Mouse (Mus musculus): ENCODE results near the gene Hhipl2. TPM values are rescaled to one million over a fixed set of nuclear protein-coding genes. Genes with fewer than 3 reads are reported as not detected.

Gene Hhipl2
- not detected for polyA plus RNA-seq (2017; shearing (Covaris generic))

DNA sequence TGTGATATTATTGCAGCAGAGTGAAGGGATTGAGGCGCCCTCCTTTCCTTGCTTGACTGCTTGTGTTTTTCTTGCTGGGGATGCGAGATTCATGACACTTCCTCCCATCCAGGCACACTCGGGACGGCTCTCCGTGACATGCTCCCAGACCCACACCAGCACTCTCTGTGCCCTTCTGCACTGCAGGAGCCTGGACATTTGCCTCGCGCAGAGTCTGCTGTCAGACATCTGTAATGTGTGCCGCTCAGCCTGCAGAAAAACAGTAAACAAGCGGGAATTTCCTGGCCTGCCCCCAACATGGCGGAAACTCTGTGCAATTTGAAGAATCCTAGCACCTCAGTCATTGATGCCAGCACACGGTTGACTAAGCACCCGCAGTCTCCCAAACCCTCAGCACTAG lies at the start of gene Hhipl2:
Hhipl2 (plus strand) TSS at position 343 of the 400 bp plus-strand sequence.

DNA sequence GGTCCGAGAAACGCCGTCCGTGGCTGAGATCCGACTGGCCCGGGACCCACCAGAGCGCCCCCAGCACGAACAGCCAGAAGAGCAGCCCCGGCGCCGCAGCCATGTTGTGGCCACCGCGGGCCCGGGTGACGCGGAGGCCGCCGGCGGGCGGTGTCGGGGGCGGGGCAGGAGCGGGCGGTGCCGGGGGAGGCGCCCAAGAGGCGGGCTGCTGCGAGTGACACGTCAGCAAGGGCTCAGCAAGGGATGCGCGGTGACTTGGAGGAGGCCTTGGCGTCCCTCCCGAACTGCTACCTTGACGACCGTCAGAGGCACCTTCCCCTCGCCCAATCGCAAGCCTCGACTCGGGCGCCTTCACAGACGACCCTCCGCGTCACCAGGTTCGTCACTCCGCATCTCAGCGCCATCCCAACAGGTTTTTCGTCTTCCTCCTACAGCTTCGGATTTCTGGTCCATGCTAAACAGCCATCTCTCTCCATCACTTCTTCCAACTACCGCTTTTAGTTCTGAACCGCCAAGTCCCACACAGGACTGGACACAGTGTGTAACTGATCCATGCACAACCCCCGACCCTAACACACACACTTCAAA lies 48.5 kb upstream of the Hhipl2 start, which contains the start of gene Mia3:
Mia3 (minus strand) TSS at position 127 of the 588 bp plus-strand sequence.

GRCm38 (mm10) chr1:183388426-183389406 lies 29.3 kb upstream of the Hhipl2 start, which contains the start of gene Taf1a:
TSS of gene Taf1a (plus strand) at chr1:183388981.

Other genes starting within 250 kb of the Hhipl2 start
- 22.6 TPM for gene Disp1, start 196.7 kb upstream of the Hhipl2 start, polyA plus RNA-seq (2017; shearing (Covaris generic))
- 23.3 TPM for gene Aida, start 121.6 kb upstream of the Hhipl2 start, polyA plus RNA-seq (2017; shearing (Covaris generic))
- gene Brox, start 120.9 kb upstream of the Hhipl2 start, polyA plus RNA-seq (2017; shearing (Covaris generic)), result 75.8 TPM
- 256 TPM for gene Mia3, start 48.7 kb upstream of the Hhipl2 start, polyA plus RNA-seq (2017; shearing (Covaris generic))
- gene Taf1a, start 29.2 kb upstream of the Hhipl2 start, polyA plus RNA-seq (2017; shearing (Covaris generic)), result 29.5 TPM